Mouse (Mus musculus): Measurements from ENCODE around the gene Nxph1. TPM values are rescaled to one million over a fixed set of nuclear protein-coding genes. Genes with fewer than 3 reads are reported as not detected.

The Nxph1 gene
- total and polyA plus RNA-seq, 2 experiments from 2014 or later: 75.5 to 103 TPM

GRCm38 (mm10) chr6:9039286-9039685 is 91.1 kb downstream of the Nxph1 start:
- Histone ChIP-seq H3K9me3 (ENCODE audit: low read length) (no peaks in the 10 kb centered on the region), H3K27me3 (ENCODE audit: insufficient read depth, low read length) (no peaks in the 10 kb centered on the region), H3K36me3 (ENCODE audit: insufficient read depth, low read length) (no peaks in the 10 kb centered on the region), H3K4me3 (ENCODE audit: low read depth, low read length) (no peak overlapping the region), H3K27ac (ENCODE audit: low read depth, low read length) (no peak overlapping the region), H3K9ac (replicated peaks; ENCODE audit: low read length, poor library complexity, severe bottlenecking) (no peak overlapping the region), H3K4me2 (ENCODE audit: low read depth, low read length, poor library complexity, severe bottlenecking) (no peak overlapping the region), H3K4me1 (ENCODE audit: insufficient read depth, low read length) (no peaks in the 10 kb centered on the region)
- no peak; the same call in 1 of the 2 replicates for TF ChIP-seq CTCF (IDR thresholded peaks at IDR 0.05)
- ATAC-seq (ENCODE audit: low FRiP score) (no peak), DNase-seq (ENCODE audit: low spot score) (no peak)
- 97% methylated on average over 1 of the region's 1 CpGs for WGBS

DNA sequence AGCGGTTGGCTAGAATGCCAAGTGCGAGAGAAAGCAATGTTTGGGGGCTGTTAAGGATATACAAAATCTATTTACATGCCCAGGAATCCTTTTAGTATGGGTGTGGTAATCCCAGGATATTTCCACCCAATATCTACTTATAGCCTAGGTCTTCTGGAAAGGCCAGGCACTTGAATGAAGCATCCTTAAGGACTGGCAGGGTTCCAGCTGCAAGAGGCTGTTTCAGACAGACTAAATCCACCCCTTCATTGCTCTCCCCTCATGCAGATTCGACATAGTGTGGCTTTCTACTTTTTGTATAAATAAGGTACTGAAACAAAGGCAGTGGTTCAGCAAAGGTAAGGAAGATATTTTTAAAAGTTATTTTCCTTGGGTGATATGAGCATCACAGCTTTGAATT is 92.8 kb downstream of the Nxph1 start:
- no peaks in the 10 kb centered on the region for H3K9me3 ChIP-seq (ENCODE audit: low read length)
- WGBS: 75% methylated on average over 3 of the region's 3 CpGs
- no peaks in the 10 kb centered on the region for H3K36me3 ChIP-seq (ENCODE audit: insufficient read depth, low read length)
- H3K4me3 ChIP-seq (ENCODE audit: low read depth, low read length): no peak overlapping the region
- no peak overlapping the region for H3K9ac ChIP-seq (replicated peaks; ENCODE audit: low read length, poor library complexity, severe bottlenecking)
- no peak for TF ChIP-seq CTCF (IDR thresholded peaks at IDR 0.05)
- ATAC-seq (ENCODE audit: low FRiP score) (no peak), DNase-seq (ENCODE audit: low spot score) (no peak)
- H3K4me2 ChIP-seq (ENCODE audit: low read depth, low read length, poor library complexity, severe bottlenecking): no peak overlapping the region
- H3K4me1 ChIP-seq (ENCODE audit: insufficient read depth, low read length): no peaks in the 10 kb centered on the region
- no peaks in the 10 kb centered on the region for H3K27me3 ChIP-seq (ENCODE audit: insufficient read depth, low read length)
- H3K27ac ChIP-seq (ENCODE audit: low read depth, low read length): no peak overlapping the region

GRCm38 (mm10) chr6:9042391-9042790 is 94.2 kb downstream of the Nxph1 start:
- DNase-seq (ENCODE audit: low spot score) (peak; percentile 11), ATAC-seq (ENCODE audit: low FRiP score) (0 out of 2 replicates have a peak, but pooled peaks have one; percentile 41)
- Histone ChIP-seq H3K4me1 (ENCODE audit: insufficient read depth, low read length) (no peaks in the 10 kb centered on the region), H3K27ac (ENCODE audit: low read depth, low read length) (no peak overlapping the region), H3K9ac (replicated peaks; ENCODE audit: low read length, poor library complexity, severe bottlenecking) (no peak overlapping the region), H3K4me2 (ENCODE audit: low read depth, low read length, poor library complexity, severe bottlenecking) (no peak overlapping the region), H3K27me3 (ENCODE audit: insufficient read depth, low read length) (no peaks in the 10 kb centered on the region), H3K36me3 (ENCODE audit: insufficient read depth, low read length) (no peaks in the 10 kb centered on the region), H3K9me3 (ENCODE audit: low read length) (no peaks in the 10 kb centered on the region), H3K4me3 (ENCODE audit: low read depth, low read length) (no peak overlapping the region)
- 19% methylated on average over 1 of the region's 1 CpGs for WGBS
- TF ChIP-seq CTCF (IDR thresholded peaks at IDR 0.05): no peak

GRCm38 (mm10) chr6:9046815-9047214 is 98.6 kb downstream of the Nxph1 start:
- DNase-seq (ENCODE audit: low spot score): no peak
- ATAC-seq (ENCODE audit: low FRiP score): no peak
- 64% methylated on average over 2 of the region's 2 CpGs for WGBS

DNA sequence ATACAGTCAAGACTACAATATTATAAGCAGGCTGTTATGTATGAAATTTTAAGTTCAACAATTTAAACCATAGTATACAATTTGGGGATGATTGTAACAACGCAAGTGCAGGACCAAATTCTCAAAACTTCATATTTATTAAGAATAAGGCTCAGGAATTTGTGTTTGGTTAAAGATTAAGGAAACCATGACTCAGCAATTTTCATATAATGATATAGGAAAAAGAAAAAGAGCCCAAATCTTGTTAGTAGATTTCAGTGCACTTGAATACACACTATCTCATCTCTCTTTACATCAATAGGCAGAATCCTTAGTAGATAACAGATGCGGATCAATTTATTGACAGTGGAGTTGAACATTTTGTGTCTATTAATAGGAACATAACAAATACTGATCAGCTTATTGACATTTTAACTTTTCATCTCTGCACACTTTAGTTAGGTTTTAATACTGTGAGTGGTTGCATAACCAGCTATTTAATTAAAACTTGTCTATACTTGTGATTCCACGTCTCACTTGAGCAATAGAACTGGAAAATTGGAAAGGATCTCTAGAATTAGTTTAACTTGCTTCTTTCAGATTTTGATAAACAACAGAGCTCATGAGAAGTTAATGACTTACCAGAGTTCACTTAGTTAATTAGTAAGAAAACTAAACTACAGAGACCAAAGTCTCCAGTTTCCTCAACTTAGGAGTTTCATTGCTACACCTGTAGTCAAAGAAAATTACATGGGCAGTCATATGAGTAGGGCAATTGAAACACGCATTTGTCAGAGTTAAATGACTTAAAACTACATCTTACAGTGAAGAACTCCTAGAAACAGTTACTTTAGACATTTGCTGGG is 113.3 kb downstream of the Nxph1 start:
- DNase-seq (ENCODE audit: low spot score) (no peak), ATAC-seq (ENCODE audit: low FRiP score) (no peak)
- 94% methylated on average over 4 of the region's 4 CpGs for whole genome bisulfite sequencing
- Histone ChIP-seq H3K4me2 (ENCODE audit: low read depth, low read length, poor library complexity, severe bottlenecking) (no peak overlapping the region), H3K9ac (replicated peaks; ENCODE audit: low read length, poor library complexity, severe bottlenecking) (no peak overlapping the region), H3K4me1 (ENCODE audit: insufficient read depth, low read length) (no peaks in the 10 kb centered on the region), H3K9me3 (ENCODE audit: low read length) (no peaks in the 10 kb centered on the region), H3K27ac (ENCODE audit: low read depth, low read length) (no peak overlapping the region), H3K27me3 (ENCODE audit: insufficient read depth, low read length) (no peaks in the 10 kb centered on the region), H3K36me3 (ENCODE audit: insufficient read depth, low read length) (no peaks in the 10 kb centered on the region), H3K4me3 (ENCODE audit: low read depth, low read length) (no peak overlapping the region)
- TF ChIP-seq CTCF (IDR thresholded peaks at IDR 0.05): no peak

More at GRCm38 (mm10) chr6:9046815-9047214, 98.6 kb downstream of the Nxph1 start:
- H3K36me3 ChIP-seq (ENCODE audit: insufficient read depth, low read length): no peaks in the 10 kb centered on the region
- no peaks in the 10 kb centered on the region for H3K27me3 ChIP-seq (ENCODE audit: insufficient read depth, low read length)
- H3K9me3 ChIP-seq (ENCODE audit: low read length): no peaks in the 10 kb centered on the region
- TF ChIP-seq CTCF (IDR thresholded peaks at IDR 0.05): no peak
- H3K27ac ChIP-seq (ENCODE audit: low read depth, low read length): no peak overlapping the region
- no peak overlapping the region for H3K9ac ChIP-seq (replicated peaks; ENCODE audit: low read length, poor library complexity, severe bottlenecking)
- no peak overlapping the region for H3K4me3 ChIP-seq (ENCODE audit: low read depth, low read length)
- H3K4me1 ChIP-seq (ENCODE audit: insufficient read depth, low read length): no peaks in the 10 kb centered on the region
- no peak overlapping the region for H3K4me2 ChIP-seq (ENCODE audit: low read depth, low read length, poor library complexity, severe bottlenecking)

- WGBS: 73% methylated on average over 3 of the region's 3 CpGs
- no peak overlapping the region for H3K4me3 ChIP-seq (ENCODE audit: low read depth, low read length)
- ATAC-seq (ENCODE audit: low FRiP score) (no peak), DNase-seq (ENCODE audit: low spot score) (no peak)
- H3K9ac ChIP-seq (replicated peaks; ENCODE audit: low read length, poor library complexity, severe bottlenecking): no peak overlapping the region
- no peak overlapping the region for H3K27ac ChIP-seq (ENCODE audit: low read depth, low read length)
- no peaks in the 10 kb centered on the region for H3K27me3 ChIP-seq (ENCODE audit: insufficient read depth, low read length)
- no peaks in the 10 kb centered on the region for H3K9me3 ChIP-seq (ENCODE audit: low read length)
- no peaks in the 10 kb centered on the region for H3K4me1 ChIP-seq (ENCODE audit: insufficient read depth, low read length)
- H3K4me2 ChIP-seq (ENCODE audit: low read depth, low read length, poor library complexity, severe bottlenecking): no peak overlapping the region
- H3K36me3 ChIP-seq (ENCODE audit: insufficient read depth, low read length): no peaks in the 10 kb centered on the region
- no peak for TF ChIP-seq CTCF (IDR thresholded peaks at IDR 0.05)
Measured at GRCm38 (mm10) chr6:9066435-9066834, 118.2 kb downstream of the Nxph1 start.
